Mouse (Mus musculus) neural tube, embryonic 11.5 days (tissue): ENCODE measurements around the gene Sec1. TPM values are rescaled to one million over a fixed set of nuclear protein-coding genes. Genes with fewer than 3 reads are reported as not detected.

Experiments
- ATAC-seq: fragments of 200-750 bp; cut with Nextera tagmentation; 2 replicates; pipeline ENCODE4 v1.8.0; 2017; ENCODE audit warnings: moderate number of reproducible peaks, mild to moderate bottlenecking, moderate TSS enrichment, moderate library complexity; ENCODE audit not compliant: insufficient read depth, low FRiP score, low TSS enrichment
- DNase-seq: peaks from one replicate; pipeline ENCODE4 v3.0.0-alpha.2; 2015; ENCODE audit warnings: low spot score
- H3K27ac ChIP-seq: fragments of 300-500 bp; sonication (generic); 2 replicates; pipeline ENCODE4 v1.5.1; 2014; ENCODE audit warnings: low read depth, mild to moderate bottlenecking, low read length
- H3K27me3 ChIP-seq: fragments of 300-500 bp; sonication (generic); 2 replicates; pipeline ENCODE4 v1.6.1; 2014; ENCODE audit warnings: mild to moderate bottlenecking, low read length, mixed read lengths; ENCODE audit not compliant: control insufficient read depth, insufficient read depth
- H3K36me3 ChIP-seq: fragments of 300-500 bp; sonication (generic); 2 replicates; pipeline ENCODE4 v1.6.1; 2014; ENCODE audit warnings: mild to moderate bottlenecking, low read length, moderate library complexity, mixed read lengths; ENCODE audit not compliant: control insufficient read depth, insufficient read depth
- H3K4me1 ChIP-seq: fragments of 300-500 bp; sonication (generic); 2 replicates; pipeline ENCODE4 v1.6.1; 2014; ENCODE audit warnings: low read length, mixed read lengths; ENCODE audit not compliant: control insufficient read depth, insufficient read depth
- H3K4me2 ChIP-seq: fragments of 300-500 bp; sonication (generic); 2 replicates; pipeline ENCODE4 v1.6.1; 2014; ENCODE audit warnings: low read depth, mild to moderate bottlenecking, moderate library complexity
- H3K4me3 ChIP-seq: fragments of 300-500 bp; sonication (generic); 2 replicates; pipeline ENCODE4 v1.5.1; 2014; ENCODE audit warnings: low read depth, low read length
- H3K9ac ChIP-seq: fragments of 300-500 bp; sonication (generic); 2 replicates; pipeline ENCODE4 v1.6.1; 2014; ENCODE audit warnings: mild to moderate bottlenecking, low read length
- H3K9me3 ChIP-seq: fragments of 300-500 bp; sonication (generic); 2 replicates; pipeline ENCODE4 v1.6.1; 2016; ENCODE audit warnings: low read length; ENCODE audit not compliant: control insufficient read depth
- WGBS: fragments of 180-500 bp; shearing (Covaris S2); extraction: QIAGEN DNeasy Blood & Tissue Kit; methylation state at CpG from one replicate; pipeline ENCODE4 v1.1.7; 2014; 5-methylcytosine and 5-hydroxymethylcytosine counted together
- polyA plus RNA-seq: library from polyadenylated mRNA; unstranded; fragments of >200 nt; fragmentation: Nextera tagmentation; extraction: Ambion mirVana; gene quantifications from 2 replicates; pipeline ENCODE4 v1.2.1, GENCODE M21; 2014

Sec1 gene
- polyA plus RNA-seq, 1 experiment from 2014 or later = 1.7 TPM

DNA sequence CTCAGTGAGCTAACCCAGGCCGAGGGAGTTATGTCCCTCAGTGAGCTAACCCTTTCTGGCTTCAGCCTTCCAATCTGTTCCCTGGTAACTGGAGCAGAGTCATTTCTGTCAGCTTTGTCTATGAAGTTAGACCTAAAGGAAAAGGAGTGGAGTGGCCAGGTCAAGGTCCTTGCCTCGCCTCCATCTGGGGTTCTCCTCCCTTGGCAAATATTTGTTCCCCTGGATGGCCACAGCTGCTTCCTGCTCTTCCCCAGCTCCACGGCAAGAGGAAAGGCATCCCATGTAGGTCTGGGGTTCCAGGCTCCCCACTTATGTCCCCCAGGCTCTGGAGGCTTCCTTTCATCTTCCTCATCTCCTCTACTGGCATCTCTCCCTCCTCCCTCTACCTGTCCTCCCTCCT, 33.4 kb upstream of the Sec1 start:
- H3K27ac ChIP-seq = no peak overlapping the region
- 89% methylated on average over 3 of the region's 3 CpGs for WGBS
- DNase-seq (no peak), ATAC-seq (no peak)
- no peaks in the 10 kb centered on the region for H3K4me1 ChIP-seq
- H3K9ac ChIP-seq = no peak overlapping the region
- no peaks in the 10 kb centered on the region for H3K27me3 ChIP-seq
- no peaks in the 10 kb centered on the region for H3K9me3 ChIP-seq
- peaks cover 18% of the 10 kb centered on the region for H3K36me3 ChIP-seq
- H3K4me3 ChIP-seq = no peak overlapping the region
- no peak overlapping the region for H3K4me2 ChIP-seq

DNA sequence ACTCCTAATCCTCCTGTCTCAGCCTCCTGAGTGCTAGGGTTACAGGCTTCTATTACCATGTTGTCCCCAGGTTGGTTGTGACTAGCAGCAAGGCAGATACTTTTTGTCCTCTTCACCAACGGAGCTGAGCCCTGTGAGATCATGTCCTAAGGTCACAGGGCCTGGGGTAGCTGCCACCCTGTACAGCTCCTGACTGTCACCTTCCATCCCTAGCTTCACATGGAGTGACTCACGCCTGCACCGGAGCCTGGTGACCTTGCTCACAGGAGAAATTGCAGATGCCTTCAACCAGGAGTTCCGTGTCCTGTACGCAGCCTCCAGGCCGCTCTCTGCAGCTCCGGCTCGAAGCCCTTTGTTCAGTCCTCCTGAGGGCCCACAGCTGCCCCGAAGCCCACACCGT, 32.2 kb upstream of the Sec1 start:
- Histone ChIP-seq H3K27me3 (no peaks in the 10 kb centered on the region), H3K9me3 (no peaks in the 10 kb centered on the region), H3K27ac (no peak overlapping the region), H3K9ac (no peak overlapping the region), H3K4me3 (no peak overlapping the region), H3K36me3 (peaks cover 22% of the 10 kb centered on the region), H3K4me1 (no peaks in the 10 kb centered on the region), H3K4me2 (no peak overlapping the region)
- 92% methylated on average over 10 of the region's 10 CpGs for WGBS
- DNase-seq = no peak
- ATAC-seq = no peak

DNA sequence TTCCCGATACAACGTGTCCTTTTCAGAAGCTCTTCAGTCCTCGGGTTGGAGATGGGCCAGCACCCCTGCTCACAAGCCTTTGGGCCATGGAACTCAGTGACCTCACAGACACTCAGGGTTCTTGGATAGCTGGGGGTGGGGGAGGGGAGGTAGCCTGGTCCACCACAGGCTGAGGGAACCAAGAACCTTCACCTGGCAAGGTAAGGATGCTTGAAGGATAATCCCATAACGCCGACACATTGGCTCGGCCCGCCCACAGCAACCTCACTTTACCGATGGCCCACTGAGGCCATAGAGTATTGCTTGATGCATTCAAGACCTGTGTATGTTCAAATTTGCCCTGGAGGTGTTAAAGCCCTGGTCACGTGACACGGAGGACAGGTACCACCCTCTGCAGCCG, 31.5 kb upstream of the Sec1 start, which contains the start of gene Spaca4:
Spaca4 (minus strand) TSS at position 101 of the 400 bp plus-strand sequence.
- Histone ChIP-seq H3K4me1 (no peaks in the 10 kb centered on the region), H3K4me2 (no peak within 1 kb of the TSS), H3K27me3 (no peaks in the 10 kb centered on the region), H3K4me3 (no peak within 1 kb of the TSS), H3K9ac (no peak within 1 kb of the TSS; the same call in 1 of the 2 replicates), H3K36me3 (peaks cover 26% of the 10 kb centered on the region), H3K9me3 (no peaks in the 10 kb centered on the region), H3K27ac (no peak within 1 kb of the TSS)
- DNase-seq = no peak
- no peak for ATAC-seq
- WGBS = 94% methylated on average over 11 of the region's 11 CpGs

DNA sequence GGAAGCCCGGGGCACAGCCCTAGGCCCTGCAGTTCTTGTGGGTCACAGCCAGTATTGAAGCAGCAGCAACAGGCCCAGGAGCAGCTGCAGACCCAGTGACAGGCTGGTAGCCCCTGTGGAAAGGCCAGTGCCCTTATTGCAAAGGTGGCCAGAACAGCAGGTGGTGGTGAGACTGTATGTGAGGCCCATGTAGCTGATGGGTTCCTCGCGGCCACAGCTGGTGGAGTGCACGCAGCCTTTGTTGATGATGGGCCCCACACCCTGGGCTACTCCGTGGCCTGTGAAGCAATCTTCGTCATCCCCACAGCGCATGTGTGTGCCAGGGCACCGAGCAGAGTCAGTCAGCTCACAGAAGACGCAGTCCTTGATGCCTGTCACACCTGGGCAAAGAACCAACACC, 30.9 kb upstream of the Sec1 start:
- Histone ChIP-seq H3K27me3 (no peaks in the 10 kb centered on the region), H3K4me1 (no peaks in the 10 kb centered on the region), H3K9me3 (no peaks in the 10 kb centered on the region), H3K9ac (no peak overlapping the region; the same call in 1 of the 2 replicates), H3K4me3 (no peak overlapping the region), H3K36me3 (peaks cover 27% of the 10 kb centered on the region), H3K4me2 (no peak overlapping the region), H3K27ac (no peak overlapping the region)
- DNase-seq (no peak), ATAC-seq (no peak)
- WGBS = 92% methylated on average over 9 of the region's 9 CpGs

DNA sequence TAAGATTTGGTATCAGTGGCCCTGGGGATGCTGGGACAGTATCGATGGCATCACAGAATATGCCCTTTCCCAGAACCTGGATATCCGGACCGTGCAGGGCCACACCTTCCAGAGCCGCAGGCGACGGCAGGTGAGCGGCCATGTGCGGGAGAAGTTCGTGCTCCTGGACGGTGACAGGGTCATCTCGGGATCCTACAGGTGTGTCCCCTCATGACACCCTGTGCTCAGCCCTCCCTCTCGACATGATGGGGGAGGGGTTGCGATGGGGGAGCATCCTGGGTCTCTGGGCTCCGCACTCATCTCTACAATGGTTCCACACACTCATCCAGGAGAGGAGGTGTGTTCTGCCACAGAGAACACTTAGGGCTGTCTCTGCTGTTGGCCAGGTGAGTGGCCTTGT, 29.6 kb upstream of the Sec1 start:
- DNase-seq (no peak), ATAC-seq (no peak)
- H3K4me3 ChIP-seq = no peak overlapping the region
- H3K27ac ChIP-seq = no peak overlapping the region
- peaks cover 34% of the 10 kb centered on the region for H3K36me3 ChIP-seq
- no peak overlapping the region for H3K4me2 ChIP-seq
- 95% methylated on average over 14 of the region's 14 CpGs for WGBS
- no peak overlapping the region for H3K9ac ChIP-seq
- H3K4me1 ChIP-seq = peaks cover 6% of the 10 kb centered on the region
- no peaks in the 10 kb centered on the region for H3K9me3 ChIP-seq
- no peaks in the 10 kb centered on the region for H3K27me3 ChIP-seq

DNA sequence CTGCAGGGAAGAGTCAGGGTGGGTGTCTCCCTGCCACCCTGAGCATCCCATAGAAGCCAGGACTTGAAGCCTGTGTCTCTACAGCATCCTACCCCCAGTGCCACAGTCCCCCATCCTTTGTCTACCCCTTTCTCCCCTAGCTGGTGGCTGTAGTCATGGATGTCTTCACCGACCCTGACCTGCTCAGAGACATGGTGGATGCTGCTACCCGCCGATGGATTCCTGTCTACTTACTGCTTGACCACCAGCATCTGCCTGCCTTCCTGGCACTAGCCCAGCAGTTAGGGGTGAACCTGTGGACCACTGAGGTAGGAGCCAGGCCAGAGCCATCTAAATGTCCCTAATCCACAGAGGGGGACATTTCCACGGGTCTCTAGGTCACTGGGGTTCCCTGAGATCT, 29.1 kb upstream of the Sec1 start:
- no peak for ATAC-seq
- Histone ChIP-seq H3K27ac (no peak overlapping the region), H3K27me3 (no peaks in the 10 kb centered on the region), H3K9me3 (no peaks in the 10 kb centered on the region), H3K9ac (no peak overlapping the region), H3K4me2 (no peak overlapping the region), H3K4me1 (peaks cover 8% of the 10 kb centered on the region), H3K4me3 (no peak overlapping the region), H3K36me3 (peaks cover 34% of the 10 kb centered on the region)
- 94% methylated on average over 4 of the region's 4 CpGs for WGBS
- no peak for DNase-seq

DNA sequence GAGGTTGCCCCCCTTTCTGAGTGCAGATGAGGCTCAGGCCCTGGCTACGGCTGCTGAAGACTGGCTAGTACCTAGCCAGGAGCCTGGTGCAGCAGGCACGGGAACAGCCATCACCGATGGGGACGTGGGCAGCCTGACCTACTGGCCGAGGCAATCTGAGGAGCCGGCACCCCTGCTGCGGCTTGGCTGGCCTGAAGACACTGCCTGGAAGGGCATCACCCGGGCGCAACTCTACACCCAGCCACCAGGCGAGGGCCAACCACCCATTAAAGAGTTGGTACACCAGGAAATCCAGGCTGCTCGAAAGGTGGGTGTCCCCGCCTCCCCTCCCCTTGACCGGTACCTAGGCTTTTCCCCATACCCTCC, 28.1 kb upstream of the Sec1 start:
- Histone ChIP-seq H3K27ac (no peak overlapping the region), H3K4me2 (no peak overlapping the region)
- no peak for DNase-seq

DNA sequence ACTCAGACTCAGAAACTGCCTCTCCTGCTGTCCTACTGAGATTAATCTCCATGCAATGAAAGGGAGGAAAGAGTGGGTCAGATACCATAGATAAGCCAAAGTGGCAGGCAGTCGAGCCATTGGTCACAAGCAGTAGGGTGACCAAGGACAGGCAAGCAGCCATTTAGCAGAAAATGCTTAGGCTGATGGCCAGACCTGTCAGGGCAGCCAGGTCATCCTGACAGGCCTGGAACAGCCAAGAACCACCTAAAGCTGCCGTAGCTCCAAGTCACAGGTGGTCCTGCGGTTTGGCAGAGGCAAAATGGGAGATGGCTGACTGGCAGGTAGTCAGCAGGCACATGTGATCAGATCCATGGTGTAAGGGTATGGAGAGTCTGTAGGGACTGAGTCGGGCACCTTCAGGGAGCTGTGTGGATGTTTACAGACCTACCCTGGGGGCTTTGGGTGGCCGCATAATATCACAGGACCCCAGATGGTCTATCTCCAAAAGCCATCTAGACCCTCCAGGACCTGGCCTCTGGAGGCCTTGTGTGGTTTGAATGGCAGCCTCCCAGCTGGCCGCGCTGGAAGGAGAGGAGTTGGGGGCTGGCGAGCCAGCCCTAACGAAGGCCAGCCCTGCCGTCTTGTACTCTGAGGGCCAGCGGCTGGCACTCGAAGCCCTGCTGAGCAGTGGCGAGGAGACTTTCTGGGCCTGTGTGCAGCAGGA, 27.6 kb upstream of the Sec1 start:
- WGBS = 73% methylated on average over 13 of the region's 13 CpGs
- peaks cover 34% of the 10 kb centered on the region for H3K36me3 ChIP-seq
- no peak overlapping the region for H3K27ac ChIP-seq
- no peaks in the 10 kb centered on the region for H3K27me3 ChIP-seq
- no peak overlapping the region for H3K4me2 ChIP-seq
- H3K4me1 ChIP-seq = peaks cover 11% of the 10 kb centered on the region
- DNase-seq (no peak), ATAC-seq (no peak)
- no peak overlapping the region for H3K9ac ChIP-seq
- H3K9me3 ChIP-seq = no peaks in the 10 kb centered on the region
- H3K4me3 ChIP-seq = 0 out of 2 replicates have a peak overlapping the region, but pooled peaks have one; percentile 2

More for the DNA sequence above, 28.1 kb upstream of the Sec1 start:
- ATAC-seq = no peak
- no peak overlapping the region for H3K9ac ChIP-seq
- no peaks in the 10 kb centered on the region for H3K9me3 ChIP-seq
- no peaks in the 10 kb centered on the region for H3K27me3 ChIP-seq
- H3K4me1 ChIP-seq = peaks cover 8% of the 10 kb centered on the region
- WGBS = 79% methylated on average over 13 of the region's 13 CpGs
- H3K36me3 ChIP-seq = peaks cover 34% of the 10 kb centered on the region
- 0 out of 2 replicates have a peak overlapping the region, but pooled peaks have one; percentile 2 for H3K4me3 ChIP-seq

DNA sequence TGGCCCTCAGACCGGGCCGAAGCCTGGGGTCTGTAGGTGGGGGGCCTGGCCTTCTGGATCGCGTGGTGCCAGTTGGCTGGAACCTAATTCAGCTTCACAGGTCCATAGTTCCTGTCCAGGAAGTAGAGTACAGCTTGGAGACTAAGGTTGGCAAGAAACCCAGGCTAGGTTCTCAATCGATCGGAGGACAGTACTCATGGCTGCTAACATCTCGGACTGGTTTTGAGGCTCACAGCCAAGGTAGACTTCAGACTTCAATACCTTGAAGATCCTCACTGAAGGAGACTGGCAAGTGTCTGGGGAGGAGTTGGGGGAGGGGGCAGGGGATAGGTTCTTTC, 27.0 kb upstream of the Sec1 start:
- no peak overlapping the region for H3K4me3 ChIP-seq
- no peak for DNase-seq
- WGBS = 79% methylated on average over 7 of the region's 7 CpGs

More for the DNA sequence above, 27.0 kb upstream of the Sec1 start:
- Histone ChIP-seq H3K36me3 (peaks cover 31% of the 10 kb centered on the region), H3K4me1 (peaks cover 17% of the 10 kb centered on the region), H3K9me3 (no peaks in the 10 kb centered on the region), H3K27me3 (no peaks in the 10 kb centered on the region), H3K9ac (no peak overlapping the region), H3K27ac (no peak overlapping the region), H3K4me2 (no peak overlapping the region)
- ATAC-seq = no peak
